Mouse (Mus musculus): ENCODE data around the gene Churc1. TPM values are rescaled to one million over a fixed set of nuclear protein-coding genes. Genes with fewer than 3 reads are reported as not detected.
"Not testable (repeated sequence)": the region's sequence is repeated elsewhere in the genome, so short reads cannot be mapped to it uniquely, and the experiment has no call there.

The Churc1 gene
- total RNA-seq, 2 experiments from 2014 or later: 35.3 to 35.4 TPM

DNA sequence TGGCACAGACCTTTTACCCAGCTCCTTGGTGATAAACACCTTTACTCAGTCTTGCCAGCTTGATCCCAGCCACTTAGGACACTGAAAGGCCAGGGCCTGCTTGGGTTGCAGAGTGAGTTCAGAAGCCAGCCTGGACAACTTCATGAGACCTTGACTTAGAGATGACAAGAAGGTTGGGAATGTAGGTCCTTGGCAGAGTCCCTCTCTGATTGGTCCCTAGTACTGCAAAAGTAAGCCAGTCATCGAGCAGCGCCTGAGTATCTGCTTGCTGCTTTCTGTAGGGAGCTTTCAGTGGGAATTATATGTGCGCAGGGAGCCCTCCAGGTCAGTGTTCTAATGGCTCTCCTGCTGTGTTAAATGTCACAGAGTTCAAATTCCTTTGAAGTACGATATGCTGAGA lies 9.8 kb downstream of the Churc1 start:
- TF ChIP-seq CTCF (IDR thresholded peaks at IDR 0.05): no peak
- H3K27ac ChIP-seq: no peak overlapping the region
- intact Hi-C loops (cut with DNase I): no loop called here

GRCm38 (mm10) chr12:76776898-76777297 lies 11.6 kb downstream of the Churc1 start:
- intact Hi-C loops (cut with DNase I): no loop called here
- TF ChIP-seq CTCF (IDR thresholded peaks at IDR 0.05): no peak
- no peak for DNase-seq (ENCODE audit: extremely low spot score in 1 of 2, low spot score in 2 of 2)
- Histone ChIP-seq H3K27ac (no peak overlapping the region), H3K4me3 (no peak overlapping the region)

More for the DNA sequence above, 9.8 kb downstream of the Churc1 start:
- H3K4me3 ChIP-seq: no peak overlapping the region
- no peak for DNase-seq (ENCODE audit: extremely low spot score in 1 of 2, low spot score in 2 of 2)

DNA sequence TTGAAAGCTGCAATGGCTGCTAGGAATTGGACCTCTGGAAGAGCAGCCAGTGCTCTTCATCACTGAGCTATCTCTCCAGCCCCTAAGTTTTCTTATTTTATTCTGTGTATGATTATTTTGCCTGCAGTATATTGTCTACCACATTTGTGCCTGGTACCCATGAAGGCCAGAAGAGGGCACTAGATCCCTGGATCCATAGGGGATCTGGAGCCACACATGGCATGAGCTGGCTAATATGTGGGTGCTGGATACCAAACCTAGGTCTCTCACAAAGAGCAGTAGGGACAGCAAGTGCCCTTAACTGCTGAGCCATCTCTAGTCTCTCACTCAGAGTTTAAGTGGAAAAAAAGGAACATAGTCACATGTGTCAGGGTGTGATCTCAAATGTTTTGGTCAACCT lies 12.5 kb downstream of the Churc1 start:
- no peak for DNase-seq (ENCODE audit: extremely low spot score in 1 of 2, low spot score in 2 of 2)
- peak; percentile 7 for TF ChIP-seq CTCF (IDR thresholded peaks at IDR 0.05)
- intact Hi-C loops (cut with DNase I): no loop called here
- H3K27ac ChIP-seq: no peak overlapping the region
- H3K4me3 ChIP-seq: no peak overlapping the region

GRCm38 (mm10) chr12:76778305-76779083 lies 13.2 kb downstream of the Churc1 start:
- Histone ChIP-seq H3K27ac (no peak overlapping the region), H3K4me3 (no peak overlapping the region)
- intact Hi-C loops (cut with DNase I): no loop called here
- no peak; the same call in 1 of the 2 replicates for TF ChIP-seq CTCF (IDR thresholded peaks at IDR 0.05)
- no peak for DNase-seq (ENCODE audit: extremely low spot score in 1 of 2, low spot score in 2 of 2)

DNA sequence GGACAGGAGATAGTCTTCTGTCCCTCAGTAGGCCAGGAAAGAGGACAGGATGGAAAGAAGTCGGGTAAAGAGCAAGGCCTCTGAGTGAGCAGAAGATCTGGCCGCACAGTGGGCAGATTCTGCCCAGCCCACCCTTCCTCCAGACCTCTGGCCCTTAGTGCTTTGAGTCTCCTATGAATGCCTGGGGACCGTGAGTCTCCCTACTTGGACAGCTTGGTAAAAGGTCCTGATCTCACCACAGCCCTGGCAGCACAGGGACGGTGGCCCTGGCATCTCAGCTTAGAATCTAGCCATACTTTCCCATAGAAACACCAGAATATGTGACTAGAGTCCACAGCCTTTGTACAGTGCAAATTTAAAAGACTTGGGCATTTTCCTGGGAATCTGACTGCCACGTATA lies 14.6 kb downstream of the Churc1 start:
- intact Hi-C loops (cut with DNase I): no loop called here
- DNase-seq (ENCODE audit: extremely low spot score in 1 of 2, low spot score in 2 of 2): no peak
- no peak overlapping the region for H3K27ac ChIP-seq
- TF ChIP-seq CTCF (IDR thresholded peaks at IDR 0.05): no peak
- H3K4me3 ChIP-seq: no peak overlapping the region

DNA sequence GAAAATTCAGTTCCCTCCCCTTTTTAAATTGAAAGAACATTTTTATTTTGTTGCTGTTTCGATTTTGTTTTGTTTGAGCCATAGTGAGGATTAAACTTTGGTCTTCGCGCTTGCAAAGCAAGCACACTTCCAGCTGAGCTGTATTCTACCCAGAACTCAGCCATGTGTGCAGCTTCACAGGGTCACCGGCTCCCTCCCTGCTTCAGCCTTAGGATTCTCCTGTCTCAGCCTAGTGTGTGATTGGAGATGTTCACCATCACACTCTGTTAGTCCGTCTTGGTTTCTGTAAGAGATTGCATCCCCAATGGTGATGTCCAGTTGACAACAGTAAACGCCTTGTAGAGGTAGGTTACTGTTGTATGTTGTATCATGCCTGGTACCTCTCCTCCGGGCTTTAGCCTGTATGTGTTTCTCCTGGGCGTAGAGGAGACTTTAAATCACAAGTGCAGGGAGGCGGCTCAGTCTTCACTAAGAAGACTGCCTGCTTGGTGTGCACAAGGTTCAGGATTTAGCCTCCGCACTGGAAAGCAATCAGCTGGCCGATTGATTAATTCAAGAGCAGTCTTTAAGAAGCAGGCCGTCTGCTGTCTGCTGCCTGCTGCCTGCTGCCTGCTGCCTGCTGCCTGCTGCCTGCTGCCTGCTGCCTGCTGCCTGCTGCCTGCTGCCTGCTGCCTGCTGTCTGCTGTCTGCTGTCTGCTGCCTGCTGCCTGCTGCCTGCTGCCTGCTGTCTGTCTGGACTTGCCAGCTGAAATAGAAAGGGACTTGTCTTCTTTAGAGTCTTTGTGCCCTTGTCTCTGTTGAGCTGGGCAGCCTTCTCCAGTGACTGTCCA lies 15.5 kb downstream of the Churc1 start:
- Histone ChIP-seq H3K4me3 (no peak overlapping the region), H3K27ac (no peak overlapping the region)
- no peak for DNase-seq (ENCODE audit: extremely low spot score in 1 of 2, low spot score in 2 of 2)
- TF ChIP-seq CTCF (IDR thresholded peaks at IDR 0.05): no peak
- intact Hi-C loops (cut with DNase I): no loop called here

DNA sequence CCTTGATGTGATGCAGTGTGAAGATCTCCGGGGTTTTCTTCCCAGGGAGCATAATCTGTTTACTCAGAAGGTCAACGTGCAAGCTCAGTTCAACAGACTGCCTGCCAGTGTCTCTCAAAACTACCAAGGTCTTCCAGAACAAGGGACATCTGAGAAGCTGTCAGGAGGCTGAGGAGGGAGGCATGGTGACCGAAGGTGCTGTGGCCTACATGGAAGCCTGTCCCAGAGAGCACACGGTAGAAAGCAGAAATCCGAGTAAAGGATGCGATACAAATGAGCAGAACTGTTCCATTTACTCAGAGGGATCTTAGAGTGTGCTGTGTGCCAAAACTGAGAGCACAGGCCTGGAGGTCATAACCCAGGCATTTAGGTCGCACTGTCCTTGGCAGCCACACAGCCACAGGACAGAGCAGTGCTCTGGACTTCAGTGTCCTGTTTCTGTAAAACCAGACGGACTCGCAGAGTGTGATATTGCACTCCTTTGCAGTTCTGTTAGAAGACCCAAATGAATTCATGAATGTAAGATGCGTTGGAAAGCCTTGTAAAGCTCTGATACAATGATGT lies 18.8 kb downstream of the Churc1 start:
- intact Hi-C loops (cut with DNase I): no loop called here
- DNase-seq (ENCODE audit: extremely low spot score in 1 of 2, low spot score in 2 of 2): no peak

DNA sequence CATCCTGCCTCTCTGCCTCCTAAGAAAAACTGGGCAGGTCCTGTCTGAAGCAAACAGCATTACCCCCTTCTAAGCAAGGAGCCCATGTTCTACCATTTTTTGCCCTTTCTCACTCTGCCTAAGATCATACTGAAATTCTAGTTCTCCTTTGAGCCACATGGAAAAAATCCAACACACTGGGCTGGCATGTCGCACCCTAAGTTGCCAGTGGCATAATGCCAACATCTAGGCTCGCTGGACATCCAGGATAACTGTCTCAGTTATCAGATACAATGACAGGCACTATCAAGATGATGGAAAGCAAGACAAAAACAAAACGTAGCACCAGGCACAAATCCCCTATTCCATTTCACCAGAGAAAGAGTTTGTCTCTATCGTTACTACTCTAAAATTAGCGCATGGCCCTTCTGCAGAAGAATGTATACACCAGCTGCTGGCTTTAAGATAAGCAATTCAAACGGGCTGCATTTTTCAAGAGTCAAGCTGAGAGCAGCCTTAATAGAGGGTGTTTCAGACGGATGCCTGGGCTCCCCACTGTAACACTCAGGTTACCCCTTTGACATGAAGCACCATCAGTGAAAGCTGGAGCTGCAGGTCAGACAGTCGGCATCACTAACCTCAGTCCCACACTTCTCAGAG lies 25.2 kb downstream of the Churc1 start:
- H3K4me3 ChIP-seq: no peak overlapping the region
- DNase-seq (ENCODE audit: extremely low spot score in 1 of 2, low spot score in 2 of 2): no peak
- peak overlapping the region; percentile 53 for H3K27ac ChIP-seq
- TF ChIP-seq CTCF (IDR thresholded peaks at IDR 0.05): no peak
- intact Hi-C loops (cut with DNase I): no loop called here

More for the DNA sequence above, 18.8 kb downstream of the Churc1 start:
- Histone ChIP-seq H3K27ac (no peak overlapping the region), H3K4me3 (no peak overlapping the region)
- TF ChIP-seq CTCF (IDR thresholded peaks at IDR 0.05): no peak

DNA sequence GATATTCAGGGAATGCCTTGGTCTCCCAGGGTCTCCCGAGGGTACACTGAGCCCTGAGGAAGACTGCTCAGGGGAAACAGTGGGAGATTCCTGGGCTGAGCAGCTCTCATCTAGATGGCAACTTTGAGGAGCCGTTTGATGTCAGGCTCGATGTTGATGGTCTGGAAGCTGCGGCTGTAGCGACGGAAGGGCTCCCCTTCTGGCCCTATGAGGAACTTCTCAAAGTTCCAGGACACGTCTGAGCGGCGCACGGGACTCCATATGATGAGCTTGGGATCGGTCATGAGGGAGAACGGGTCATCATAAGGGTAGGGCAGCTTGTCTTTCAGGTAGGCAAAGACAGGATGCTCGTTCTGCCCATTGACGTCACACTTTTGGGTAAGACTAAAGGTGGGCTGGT lies 27.2 kb downstream of the Churc1 start:
- intact Hi-C loops (cut with DNase I); H3K27ac ChIP-seq; H3K4me3 ChIP-seq; DNase-seq (ENCODE audit: extremely low spot score in 1 of 2, low spot score in 2 of 2): not testable (repeated sequence)

GRCm38 (mm10) chr12:76795350-76795749 lies 30.0 kb downstream of the Churc1 start, which contains the start of gene Gpx2:
Gene Gpx2 (minus strand): TSS chr12:76795554.
- Histone ChIP-seq H3K27ac (no peak within 1 kb of the TSS), H3K4me3 (no peak within 1 kb of the TSS)
- no peak for TF ChIP-seq CTCF (IDR thresholded peaks at IDR 0.05)
- intact Hi-C loops (cut with DNase I): no loop called here
- no peak for DNase-seq (ENCODE audit: extremely low spot score in 1 of 2, low spot score in 2 of 2)

DNA sequence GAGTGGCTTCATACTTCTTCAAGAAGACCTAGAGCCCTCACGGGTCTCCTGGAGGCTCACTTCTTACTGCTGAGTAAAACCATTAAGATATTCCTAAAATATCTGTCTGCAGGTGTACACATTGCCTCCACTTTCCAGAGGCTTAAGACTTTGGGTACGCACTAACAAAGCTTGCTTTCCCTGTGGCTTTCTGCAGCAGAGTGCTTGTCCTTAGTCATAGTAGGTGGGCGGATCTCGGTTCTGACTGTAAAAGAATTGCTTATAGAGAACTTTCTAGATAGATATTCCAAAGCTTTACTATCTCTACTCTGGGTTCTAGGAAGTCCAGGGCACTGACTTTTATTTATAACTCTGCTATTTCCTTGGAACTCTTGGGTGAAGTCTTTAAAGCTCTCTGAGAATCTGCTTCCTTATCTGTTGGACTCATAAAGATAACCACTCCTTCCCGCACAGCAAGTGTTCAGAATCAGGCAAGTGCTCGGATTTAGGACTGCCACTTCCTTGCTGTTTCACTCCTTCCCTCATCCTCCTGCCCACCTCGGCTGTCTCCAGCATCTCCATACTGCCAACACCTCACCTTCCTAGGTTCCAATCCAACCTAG lies 31.7 kb downstream of the Churc1 start:
- Histone ChIP-seq H3K27ac (peak overlapping the region; percentile 62), H3K4me3 (no peak overlapping the region)
- DNase-seq (ENCODE audit: extremely low spot score in 1 of 2, low spot score in 2 of 2): no peak
- intact Hi-C loops (cut with DNase I): no loop called here
- no peak for TF ChIP-seq CTCF (IDR thresholded peaks at IDR 0.05)

Measured in left cerebral cortex, adult 2 months (tissue).